Mouse (Mus musculus) heart, postnatal 0 days (tissue): ENCODE measurements around the gene Mipol1.

ENCODE experiments used
- CTCF ChIP-seq: IDR thresholded peaks from 2 replicates; pipeline ENCODE4 v1.5.1; 2016; ENCODE audit warnings: antibody characterized with exemption, control low read depth, low read depth
- EP300 ChIP-seq: IDR thresholded peaks from 2 replicates; pipeline ENCODE4 v1.6.1; 2016; ENCODE audit warnings: antibody characterized with exemption, low read depth

- no peak for TF ChIP-seq CTCF
- no peak for TF ChIP-seq EP300
These were observed 307.8 kb downstream of the Mipol1 start for GRCm38 (mm10) chr12:57537791-57538587.
